Mouse (Mus musculus): ENCODE data around the gene Mex3d. TPM values are rescaled to one million over a fixed set of nuclear protein-coding genes. Genes with fewer than 3 reads are reported as not detected.

Mex3d gene
- 1 to 10 TPM; 6.6 to 7.5 TPM for polyA plus RNA-seq (2017; shearing (Covaris generic))

GRCm38 (mm10) chr10:80387522-80387959 is at the start of gene Mex3d:
Mex3d (minus strand) TSS chr10:80387659.

DNA sequence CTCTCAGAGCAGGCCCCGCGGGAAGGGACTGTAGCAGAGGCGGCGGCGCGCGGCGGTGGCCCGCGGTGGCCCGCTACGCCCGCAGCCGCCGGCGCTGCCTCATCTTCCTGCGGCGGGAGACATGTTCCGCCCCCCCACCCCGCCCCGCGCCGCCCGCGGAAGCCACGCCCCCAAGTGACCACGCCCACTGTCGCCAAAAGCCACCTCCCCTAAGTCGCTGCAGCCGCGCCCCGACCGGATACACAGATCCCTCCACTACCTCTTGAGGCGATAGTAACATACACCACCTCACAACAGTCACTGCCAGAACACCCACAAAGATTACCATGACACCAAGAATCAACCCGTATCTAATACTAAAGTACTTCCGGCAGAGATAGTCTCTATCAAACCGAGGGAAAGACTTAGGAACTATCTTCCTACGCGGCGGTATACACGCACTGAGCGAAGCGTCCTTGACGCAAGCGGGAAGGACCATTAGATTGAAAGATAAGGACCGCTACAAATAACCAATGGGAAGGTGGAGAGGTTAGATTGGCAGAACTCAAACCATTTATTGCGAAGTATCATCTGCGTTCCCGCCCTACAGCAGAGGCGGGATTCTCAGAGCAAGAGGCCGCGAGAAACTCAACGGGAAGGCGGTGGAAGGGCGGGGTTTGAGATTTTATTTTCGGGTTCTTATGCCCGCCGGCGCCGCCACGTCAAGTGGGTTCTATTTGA is 46.2 kb upstream of the Mex3d start, which contains the start of gene Tcf3:
Tcf3 (minus strand) TSS at position 135 of the 720 bp plus-strand sequence.

GRCm38 (mm10) chr10:80406684-80407501 is 19.4 kb upstream of the Mex3d start, which contains the start of gene Uqcr11:
Uqcr11 (minus strand) TSS chr10:80406830.

DNA sequence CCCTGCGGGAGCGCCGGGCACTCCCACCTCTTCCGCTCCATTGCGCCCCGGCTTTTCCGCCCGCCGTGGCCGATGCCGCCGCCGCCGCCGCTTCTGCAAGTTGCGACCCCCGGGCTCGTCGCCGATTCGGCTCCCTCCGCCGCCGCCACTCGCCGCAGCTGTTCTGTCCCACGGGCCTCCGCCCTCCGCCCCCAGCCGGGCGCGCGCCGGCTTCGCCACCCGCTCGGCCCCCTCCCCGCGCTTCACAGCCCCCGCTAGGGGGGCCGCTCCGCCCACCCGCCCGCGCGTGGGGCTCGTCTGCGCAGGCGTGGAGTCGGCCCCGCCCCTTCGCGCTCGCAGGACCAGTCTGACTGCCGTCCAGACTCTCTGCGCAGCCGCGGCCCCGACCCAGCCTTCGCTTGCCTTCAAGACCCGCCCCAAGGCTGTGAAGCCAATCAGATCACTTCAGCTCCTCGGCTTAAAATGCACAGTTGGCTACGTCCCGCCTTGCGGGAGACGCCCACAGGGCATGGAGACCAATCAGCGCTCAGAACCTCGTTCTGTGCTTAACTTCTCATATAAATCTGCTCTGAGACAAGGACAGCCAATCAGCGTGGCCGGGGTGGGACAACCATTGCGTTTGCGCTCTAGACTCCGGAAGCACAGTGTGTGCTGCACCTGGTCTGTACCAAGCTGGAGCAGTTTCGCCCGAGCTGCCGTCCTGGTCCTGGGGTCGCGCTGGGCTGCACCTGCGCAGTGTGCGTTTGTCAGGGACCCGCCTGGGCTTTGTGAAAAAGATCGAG is 11.9 kb upstream of the Mex3d start, which contains the start of gene Mbd3:
Mbd3 (minus strand) TSS at position 360 of the 782 bp plus-strand sequence.

GRCm38 (mm10) chr10:80356001-80356682 is 31.3 kb downstream of the Mex3d start, which contains the start of gene Plk5:
Plk5 (plus strand) TSS chr10:80356459.

GRCm38 (mm10) chr10:80348244-80348781 is 39.1 kb downstream of the Mex3d start, which contains the start of gene Adamtsl5:
Adamtsl5 (minus strand) TSS chr10:80348412.

Other genes starting within 250 kb of the Mex3d start
- 100 to 1,000 TPM; 349 to 389 TPM for gene Atp5d, start 249.0 kb downstream of the Mex3d start, polyA plus RNA-seq (2017; shearing (Covaris generic))
- gene Cbarp, start 246.8 kb downstream of the Mex3d start, polyA plus RNA-seq (2017; shearing (Covaris generic)), result 1 to 10 TPM; 2.3 to 2.4 TPM
- gene Midn, start 239.4 kb downstream of the Mex3d start, polyA plus RNA-seq (2017; shearing (Covaris generic)), result 1 to 10 TPM; 5.0 to 9.6 TPM
- gene Cirbp, start 221.7 kb downstream of the Mex3d start, polyA plus RNA-seq (2017; shearing (Covaris generic)), result 100 to 1,000 TPM; 177 to 200 TPM
- 10 to 100 TPM; 21.4 to 25.0 TPM for gene 1600002K03Rik, start 214.7 kb downstream of the Mex3d start, polyA plus RNA-seq (2017; shearing (Covaris generic))
- under 1 TPM; 0.27 to 0.99 TPM for gene Efna2, start 208.2 kb downstream of the Mex3d start, polyA plus RNA-seq (2017; shearing (Covaris generic))
- 100 to 1,000 TPM; 117 to 134 TPM for gene Mum1, start 161.2 kb downstream of the Mex3d start, polyA plus RNA-seq (2017; shearing (Covaris generic))
- gene Ndufs7, start 138.5 kb downstream of the Mex3d start, polyA plus RNA-seq (2017; shearing (Covaris generic)), result 100 to 1,000 TPM; 244 to 267 TPM
- gene Gamt, start 126.6 kb downstream of the Mex3d start, polyA plus RNA-seq (2017; shearing (Covaris generic)), result under 1 TPM in 1 of 2 experiments, not detected in 1; 0.99 TPM
- gene Dazap1, start 126.2 kb downstream of the Mex3d start, polyA plus RNA-seq (2017; shearing (Covaris generic)), result 10 to 100 TPM; 78.7 to 80.6 TPM
- 100 to 1,000 TPM; 686 to 721 TPM for gene Rps15, start 95.2 kb downstream of the Mex3d start, polyA plus RNA-seq (2017; shearing (Covaris generic))
- under 1 TPM; 0.14 to 0.56 TPM for gene Apc2, start 91.7 kb downstream of the Mex3d start, polyA plus RNA-seq (2017; shearing (Covaris generic))
- 10 to 100 TPM; 67.3 to 70.0 TPM for gene 2310011J03Rik, start 67.1 kb downstream of the Mex3d start, polyA plus RNA-seq (2017; shearing (Covaris generic))
- gene Pcsk4, start 58.2 kb downstream of the Mex3d start, polyA plus RNA-seq (2017; shearing (Covaris generic)), result 10 to 100 TPM; 20.4 to 20.8 TPM
- 1 to 10 TPM in 1 of 2 experiments, under 1 TPM in 1; 0.18 to 1.7 TPM for gene Reep6, start 57.7 kb downstream of the Mex3d start, polyA plus RNA-seq (2017; shearing (Covaris generic))
- under 1 TPM; 0.46 to 0.95 TPM for gene Adamtsl5, start 39.2 kb downstream of the Mex3d start, polyA plus RNA-seq (2017; shearing (Covaris generic))
- not detected for gene Plk5, start 31.2 kb downstream of the Mex3d start, polyA plus RNA-seq (2017; shearing (Covaris generic))
- 100 to 1,000 TPM; 174 to 191 TPM for gene Mbd3, start 11.9 kb upstream of the Mex3d start, polyA plus RNA-seq (2017; shearing (Covaris generic))
- 100 to 1,000 TPM; 185 to 241 TPM for gene Uqcr11, start 19.2 kb upstream of the Mex3d start, polyA plus RNA-seq (2017; shearing (Covaris generic))
- gene Tcf3, start 46.0 kb upstream of the Mex3d start, polyA plus RNA-seq (2017; shearing (Covaris generic)), result 100 to 1,000 TPM; 105 to 121 TPM
- gene Onecut3, start 107.2 kb upstream of the Mex3d start, polyA plus RNA-seq (2017; shearing (Covaris generic)), result under 1 TPM; 0.05 to 0.23 TPM
- gene Atp8b3, start 151.5 kb upstream of the Mex3d start, polyA plus RNA-seq (2017; shearing (Covaris generic)), result under 1 TPM; 0.06 to 0.73 TPM
- gene Rexo1, start 173.9 kb upstream of the Mex3d start, polyA plus RNA-seq (2017; shearing (Covaris generic)), result 10 to 100 TPM; 49.1 to 59.0 TPM
- gene Klf16, start 189.7 kb upstream of the Mex3d start, polyA plus RNA-seq (2017; shearing (Covaris generic)), result 10 to 100 TPM in 1 of 2 experiments, 1 to 10 TPM in 1; 9.0 to 14.4 TPM
- 100 to 1,000 TPM; 142 to 155 TPM for gene Abhd17a, start 202.7 kb upstream of the Mex3d start, polyA plus RNA-seq (2017; shearing (Covaris generic))
- gene Scamp4, start 215.2 kb upstream of the Mex3d start, polyA plus RNA-seq (2017; shearing (Covaris generic)), result 100 to 1,000 TPM; 108 to 122 TPM
- gene Adat3, start 215.2 kb upstream of the Mex3d start, polyA plus RNA-seq (2017; shearing (Covaris generic)), result 1 to 10 TPM; 5.9 to 9.2 TPM
- 10 to 100 TPM in 1 of 2 experiments, 1 to 10 TPM in 1; 7.1 to 12.4 TPM for gene Gm49322, start 218.4 kb upstream of the Mex3d start, polyA plus RNA-seq (2017; shearing (Covaris generic))
- 100 to 1,000 TPM; 291 to 363 TPM for gene Csnk1g2, start 235.2 kb upstream of the Mex3d start, polyA plus RNA-seq (2017; shearing (Covaris generic))